Mouse (Mus musculus): Measurements from ENCODE around the gene Lzts2. TPM values are rescaled to one million over a fixed set of nuclear protein-coding genes. Genes with fewer than 3 reads are reported as not detected.

Gene Lzts2
- polyA plus RNA-seq (2012; rRNA removed), result 143 TPM in 2 replicates

DNA sequence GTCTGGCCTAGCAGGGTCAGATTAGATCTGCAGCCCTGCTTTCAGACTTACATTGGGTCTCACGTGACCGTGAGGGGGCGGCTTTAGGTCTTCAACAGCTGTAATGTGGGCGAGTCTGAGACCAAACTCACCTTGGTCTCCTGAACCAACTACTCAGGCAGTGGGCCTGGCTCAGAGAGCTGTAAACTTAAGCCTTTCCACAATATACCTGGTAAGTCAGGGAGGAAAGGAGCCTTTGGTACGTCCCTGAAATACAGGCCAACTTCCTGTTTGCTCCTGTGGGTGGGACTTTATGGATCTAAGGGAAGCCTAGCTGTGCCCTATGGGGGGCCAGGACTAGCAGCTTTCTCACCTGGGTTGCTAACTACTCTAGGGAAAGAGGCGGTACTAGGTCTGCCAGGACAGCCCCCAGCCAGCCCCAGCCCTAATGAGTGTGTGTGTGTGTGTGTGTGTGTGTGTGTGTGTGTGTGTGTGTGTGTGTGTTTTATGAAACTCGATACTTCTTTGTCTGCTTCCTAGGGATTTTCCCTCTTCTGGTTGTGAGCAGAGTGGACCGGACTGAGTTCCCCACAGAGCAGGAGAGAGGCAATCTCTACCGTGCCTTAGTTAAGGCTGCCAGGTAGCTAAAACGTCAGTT is at the start of gene Lzts2:
Gene Lzts2, plus strand, starts transcription at position 80 of the 637 bp plus-strand sequence.
- DNase-seq, result peak; percentile 59
- Histone ChIP-seq H3K4me1 (ENCODE audit: control insufficient read depth, insufficient read depth, low read length) (peaks cover 7% of the 10 kb centered on the region), H3K4me3 (replicated peaks; ENCODE audit: extremely low read depth, low read depth, low read length) (peak within 1 kb of the TSS; percentile 68)
- 15% methylated on average over 10 of the region's 10 CpGs for WGBS
- TF ChIP-seq POLR2A (IDR thresholded peaks at IDR 0.05; ENCODE audit: borderline replicate concordance, extremely low read depth, low read depth, low read length) (no peak), CTCF (IDR thresholded peaks at IDR 0.05; ENCODE audit: insufficient read depth, low read length) (no peak)

DNA sequence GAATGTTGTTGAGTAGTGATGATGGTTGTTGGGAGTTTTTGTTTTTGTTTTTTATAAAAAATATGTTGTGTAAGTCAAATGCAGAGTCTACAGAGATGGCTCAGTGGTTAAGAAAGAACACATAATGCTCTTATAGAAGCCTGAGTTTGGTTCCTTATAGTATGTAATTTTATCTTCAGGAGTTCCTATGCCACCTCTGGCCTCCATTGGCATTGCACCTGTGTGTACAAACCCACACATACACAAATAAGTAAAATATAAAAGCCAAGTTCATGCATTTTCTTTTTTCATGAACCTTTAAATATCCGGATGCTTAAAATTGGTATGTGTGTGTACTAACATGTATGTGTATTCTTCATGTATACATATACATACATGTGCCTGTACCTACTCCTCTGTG is 48.2 kb upstream of the Lzts2 start:
- 98% methylated on average over 1 of the region's 1 CpGs for WGBS
- DNase-seq, result no peak
- TF ChIP-seq CTCF (IDR thresholded peaks at IDR 0.05; ENCODE audit: insufficient read depth, low read length) (no peak), POLR2A (IDR thresholded peaks at IDR 0.05; ENCODE audit: borderline replicate concordance, extremely low read depth, low read depth, low read length) (no peak)
- no peaks in the 10 kb centered on the region for H3K4me1 ChIP-seq (ENCODE audit: control insufficient read depth, insufficient read depth, low read length)
- H3K4me3 ChIP-seq (replicated peaks; ENCODE audit: extremely low read depth, low read depth, low read length), result no peak overlapping the region

- Histone ChIP-seq H3K4me3 (replicated peaks; ENCODE audit: extremely low read depth, low read depth, low read length) (no peak overlapping the region), H3K4me1 (ENCODE audit: control insufficient read depth, insufficient read depth, low read length) (no peaks in the 10 kb centered on the region)
- no peak for TF ChIP-seq CTCF (IDR thresholded peaks at IDR 0.05; ENCODE audit: insufficient read depth, low read length)
- no peak for TF ChIP-seq POLR2A (IDR thresholded peaks at IDR 0.05; ENCODE audit: borderline replicate concordance, extremely low read depth, low read depth, low read length)
- no peak for DNase-seq
- 81% methylated on average over 3 of the region's 3 CpGs for WGBS
These were observed 45.9 kb upstream of the Lzts2 start for GRCm38 (mm10) chr19:44968329-44968728.

- no peak for DNase-seq
- TF ChIP-seq CTCF (IDR thresholded peaks at IDR 0.05; ENCODE audit: insufficient read depth, low read length) (no peak), POLR2A (IDR thresholded peaks at IDR 0.05; ENCODE audit: borderline replicate concordance, extremely low read depth, low read depth, low read length) (no peak)
- Histone ChIP-seq H3K4me3 (replicated peaks; ENCODE audit: extremely low read depth, low read depth, low read length) (no peak overlapping the region), H3K4me1 (ENCODE audit: control insufficient read depth, insufficient read depth, low read length) (no peaks in the 10 kb centered on the region)
- WGBS, result 81% methylated on average over 6 of the region's 6 CpGs
These were observed 37.6 kb upstream of the Lzts2 start for GRCm38 (mm10) chr19:44976636-44977035.

DNA sequence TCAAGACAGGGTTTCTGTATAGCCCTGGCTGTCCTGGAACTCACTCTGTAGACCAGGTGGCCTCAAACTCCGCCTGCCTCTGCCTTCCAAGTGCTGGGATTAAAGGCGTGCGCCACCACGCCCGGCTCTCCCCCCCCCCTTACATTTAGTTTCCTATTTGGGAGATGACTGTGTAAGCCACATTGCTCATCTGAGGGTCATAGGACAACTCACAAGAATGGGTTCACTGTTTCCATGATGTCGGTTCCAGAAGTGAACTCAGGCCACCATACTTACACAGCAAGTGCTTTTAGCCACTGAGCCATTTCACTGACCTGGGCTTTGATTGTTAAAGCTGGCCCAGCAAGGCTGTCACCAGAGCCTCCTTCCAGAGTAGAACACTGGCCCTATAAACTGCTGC is 37.1 kb upstream of the Lzts2 start:
- 91% methylated on average over 6 of the region's 6 CpGs for WGBS
- Histone ChIP-seq H3K4me1 (ENCODE audit: control insufficient read depth, insufficient read depth, low read length) (no peaks in the 10 kb centered on the region), H3K4me3 (replicated peaks; ENCODE audit: extremely low read depth, low read depth, low read length) (no peak overlapping the region)
- TF ChIP-seq CTCF (IDR thresholded peaks at IDR 0.05; ENCODE audit: insufficient read depth, low read length) (no peak), POLR2A (IDR thresholded peaks at IDR 0.05; ENCODE audit: borderline replicate concordance, extremely low read depth, low read depth, low read length) (no peak)
- no peak for DNase-seq

- 82% methylated on average over 2 of the region's 2 CpGs for WGBS
These were observed 33.4 kb upstream of the Lzts2 start for GRCm38 (mm10) chr19:44980787-44981186.

GRCm38 (mm10) chr19:44982477-44983115 is 31.6 kb upstream of the Lzts2 start:
- H3K4me1 ChIP-seq (ENCODE audit: control insufficient read depth, insufficient read depth, low read length), result no peaks in the 10 kb centered on the region
- 51% methylated on average over 7 of the region's 7 CpGs for WGBS
- no peak for TF ChIP-seq POLR2A (IDR thresholded peaks at IDR 0.05; ENCODE audit: borderline replicate concordance, extremely low read depth, low read depth, low read length)
- TF ChIP-seq CTCF (IDR thresholded peaks at IDR 0.05; ENCODE audit: insufficient read depth, low read length), result no peak
- DNase-seq, result no peak
- no peak overlapping the region for H3K4me3 ChIP-seq (replicated peaks; ENCODE audit: extremely low read depth, low read depth, low read length)

More at GRCm38 (mm10) chr19:44980787-44981186, 33.4 kb upstream of the Lzts2 start:
- no peaks in the 10 kb centered on the region for H3K4me1 ChIP-seq (ENCODE audit: control insufficient read depth, insufficient read depth, low read length)
- no peak for DNase-seq
- H3K4me3 ChIP-seq (replicated peaks; ENCODE audit: extremely low read depth, low read depth, low read length), result no peak overlapping the region
- TF ChIP-seq POLR2A (IDR thresholded peaks at IDR 0.05; ENCODE audit: borderline replicate concordance, extremely low read depth, low read depth, low read length) (no peak), CTCF (IDR thresholded peaks at IDR 0.05; ENCODE audit: insufficient read depth, low read length) (no peak)

GRCm38 (mm10) chr19:44983366-44983765 is 30.8 kb upstream of the Lzts2 start:
- Histone ChIP-seq H3K4me3 (replicated peaks; ENCODE audit: extremely low read depth, low read depth, low read length) (no peak overlapping the region), H3K4me1 (ENCODE audit: control insufficient read depth, insufficient read depth, low read length) (no peaks in the 10 kb centered on the region)
- 85% methylated on average over 6 of the region's 6 CpGs for WGBS
- no peak for TF ChIP-seq POLR2A (IDR thresholded peaks at IDR 0.05; ENCODE audit: borderline replicate concordance, extremely low read depth, low read depth, low read length)
- no peak for TF ChIP-seq CTCF (IDR thresholded peaks at IDR 0.05; ENCODE audit: insufficient read depth, low read length)
- DNase-seq, result no peak

DNA sequence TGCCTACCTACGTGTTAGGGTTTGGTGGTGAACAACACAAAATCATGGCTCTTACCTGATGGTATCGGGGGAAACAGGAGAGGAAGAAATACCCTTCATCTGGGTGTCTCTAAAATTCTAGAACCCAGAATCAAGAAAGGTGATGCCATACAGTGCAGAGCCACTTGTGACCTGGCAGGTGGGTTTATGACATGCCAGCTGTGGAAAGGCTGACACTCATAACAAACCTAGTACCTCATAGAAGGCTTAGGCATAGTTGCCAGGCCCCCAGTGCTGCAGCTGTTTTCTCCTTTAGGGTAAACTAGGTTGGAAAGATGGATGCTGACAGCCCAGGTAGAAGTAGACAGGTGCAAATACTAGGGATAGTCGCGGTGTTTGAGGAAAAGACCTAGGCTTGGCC is 29.8 kb upstream of the Lzts2 start:
- TF ChIP-seq CTCF (IDR thresholded peaks at IDR 0.05; ENCODE audit: insufficient read depth, low read length) (no peak), POLR2A (IDR thresholded peaks at IDR 0.05; ENCODE audit: borderline replicate concordance, extremely low read depth, low read depth, low read length) (no peak)
- WGBS, result 88% methylated on average over 4 of the region's 4 CpGs
- no peak for DNase-seq
- Histone ChIP-seq H3K4me1 (ENCODE audit: control insufficient read depth, insufficient read depth, low read length) (0 out of 2 replicates have a peak, but pooled peaks cover 2% of the 10 kb centered on the region), H3K4me3 (replicated peaks; ENCODE audit: extremely low read depth, low read depth, low read length) (no peak overlapping the region)
